Mouse (Mus musculus): ENCODE data around the gene Ano3. TPM values are rescaled to one million over a fixed set of nuclear protein-coding genes. Genes with fewer than 3 reads are reported as not detected.
A peak's percentile ranks its signal among the peaks of the same experiment; 100 is the strongest.

Gene Ano3
- total and polyA plus RNA-seq, 2 experiments from 2014 or later = 0.89 to 2.6 TPM

GRCm38 (mm10) chr2:110722208-110722607 lies 228.5 kb downstream of the Ano3 start:
- ATAC-seq (no peak), DNase-seq (ENCODE audit: low spot score) (peak; percentile 10)
- H3K9ac ChIP-seq (replicated peaks; ENCODE audit: low read length) = no peak overlapping the region
- no peaks in the 10 kb centered on the region for H3K36me3 ChIP-seq (ENCODE audit: insufficient read depth, low read length)
- no peak overlapping the region for H3K4me2 ChIP-seq (ENCODE audit: low read depth, low read length)
- no peaks in the 10 kb centered on the region for H3K9me3 ChIP-seq (ENCODE audit: low read length)
- H3K4me1 ChIP-seq (ENCODE audit: insufficient read depth, low read length) = no peaks in the 10 kb centered on the region
- H3K27me3 ChIP-seq (ENCODE audit: insufficient read depth, low read length) = no peaks in the 10 kb centered on the region
- no peak for TF ChIP-seq CTCF (IDR thresholded peaks at IDR 0.05; ENCODE audit: low read depth)
- WGBS = 60% methylated on average over 1 of the region's 1 CpGs
- no peak overlapping the region for H3K27ac ChIP-seq
- no peak overlapping the region for H3K4me3 ChIP-seq (ENCODE audit: low read length)

GRCm38 (mm10) chr2:110721290-110721753 lies 229.4 kb downstream of the Ano3 start, which contains the start of gene Muc15:
Gene Muc15, plus strand, starts transcription at chr2:110721340.
- WGBS = 39% methylated on average over 3 of the region's 3 CpGs
- H3K9me3 ChIP-seq (ENCODE audit: low read length) = no peaks in the 10 kb centered on the region
- H3K36me3 ChIP-seq (ENCODE audit: insufficient read depth, low read length) = no peaks in the 10 kb centered on the region
- no peak within 1 kb of the TSS for H3K27ac ChIP-seq
- no peak for ATAC-seq
- DNase-seq (ENCODE audit: low spot score) = no peak
- H3K4me2 ChIP-seq (ENCODE audit: low read depth, low read length) = no peak within 1 kb of the TSS
- no peaks in the 10 kb centered on the region for H3K4me1 ChIP-seq (ENCODE audit: insufficient read depth, low read length)
- no peak within 1 kb of the TSS for H3K9ac ChIP-seq (replicated peaks; ENCODE audit: low read length)
- no peak for TF ChIP-seq CTCF (IDR thresholded peaks at IDR 0.05; ENCODE audit: low read depth)
- no peak within 1 kb of the TSS for H3K4me3 ChIP-seq (ENCODE audit: low read length)
- no peaks in the 10 kb centered on the region for H3K27me3 ChIP-seq (ENCODE audit: insufficient read depth, low read length)

GRCm38 (mm10) chr2:110719051-110719450 lies 231.7 kb downstream of the Ano3 start:
- Histone ChIP-seq H3K4me3 (ENCODE audit: low read length) (no peak overlapping the region), H3K36me3 (ENCODE audit: insufficient read depth, low read length) (no peaks in the 10 kb centered on the region), H3K27me3 (ENCODE audit: insufficient read depth, low read length) (no peaks in the 10 kb centered on the region), H3K9me3 (ENCODE audit: low read length) (no peaks in the 10 kb centered on the region), H3K4me1 (ENCODE audit: insufficient read depth, low read length) (no peaks in the 10 kb centered on the region), H3K9ac (replicated peaks; ENCODE audit: low read length) (no peak overlapping the region), H3K27ac (no peak overlapping the region), H3K4me2 (ENCODE audit: low read depth, low read length) (no peak overlapping the region)
- ATAC-seq (no peak), DNase-seq (ENCODE audit: low spot score) (no peak)
- no peak for TF ChIP-seq CTCF (IDR thresholded peaks at IDR 0.05; ENCODE audit: low read depth)

- Histone ChIP-seq H3K9me3 (ENCODE audit: low read length) (no peaks in the 10 kb centered on the region), H3K27me3 (ENCODE audit: insufficient read depth, low read length) (no peaks in the 10 kb centered on the region), H3K4me3 (ENCODE audit: low read length) (no peak overlapping the region), H3K9ac (replicated peaks; ENCODE audit: low read length) (no peak overlapping the region), H3K4me2 (ENCODE audit: low read depth, low read length) (no peak overlapping the region), H3K27ac (no peak overlapping the region), H3K4me1 (ENCODE audit: insufficient read depth, low read length) (no peaks in the 10 kb centered on the region), H3K36me3 (ENCODE audit: insufficient read depth, low read length) (no peaks in the 10 kb centered on the region)
- no peak for TF ChIP-seq CTCF (IDR thresholded peaks at IDR 0.05; ENCODE audit: low read depth)
- DNase-seq (ENCODE audit: low spot score) (no peak), ATAC-seq (no peak)
- 72% methylated on average over 10 of the region's 10 CpGs for WGBS
Measured at GRCm38 (mm10) chr2:110710055-110710720, 240.5 kb downstream of the Ano3 start.

GRCm38 (mm10) chr2:110709436-110709835 lies 241.3 kb downstream of the Ano3 start:
- ATAC-seq (no peak), DNase-seq (ENCODE audit: low spot score) (no peak)
- H3K9me3 ChIP-seq (ENCODE audit: low read length) = no peaks in the 10 kb centered on the region
- H3K4me2 ChIP-seq (ENCODE audit: low read depth, low read length) = no peak overlapping the region
- no peak overlapping the region for H3K9ac ChIP-seq (replicated peaks; ENCODE audit: low read length)
- no peak overlapping the region for H3K4me3 ChIP-seq (ENCODE audit: low read length)
- no peak for TF ChIP-seq CTCF (IDR thresholded peaks at IDR 0.05; ENCODE audit: low read depth)
- H3K4me1 ChIP-seq (ENCODE audit: insufficient read depth, low read length) = no peaks in the 10 kb centered on the region
- no peaks in the 10 kb centered on the region for H3K36me3 ChIP-seq (ENCODE audit: insufficient read depth, low read length)
- no peaks in the 10 kb centered on the region for H3K27me3 ChIP-seq (ENCODE audit: insufficient read depth, low read length)
- WGBS = 96% methylated on average over 3 of the region's 3 CpGs
- H3K27ac ChIP-seq = no peak overlapping the region

- ATAC-seq (no peak), DNase-seq (ENCODE audit: low spot score) (no peak)
- no peaks in the 10 kb centered on the region for H3K27me3 ChIP-seq (ENCODE audit: insufficient read depth, low read length)
- no peaks in the 10 kb centered on the region for H3K36me3 ChIP-seq (ENCODE audit: insufficient read depth, low read length)
- H3K4me2 ChIP-seq (ENCODE audit: low read depth, low read length) = no peak overlapping the region
- no peak overlapping the region for H3K9ac ChIP-seq (replicated peaks; ENCODE audit: low read length)
- TF ChIP-seq CTCF (IDR thresholded peaks at IDR 0.05; ENCODE audit: low read depth) = no peak
- no peak overlapping the region for H3K27ac ChIP-seq
- H3K9me3 ChIP-seq (ENCODE audit: low read length) = no peaks in the 10 kb centered on the region
- no peaks in the 10 kb centered on the region for H3K4me1 ChIP-seq (ENCODE audit: insufficient read depth, low read length)
- 89% methylated on average over 2 of the region's 2 CpGs for WGBS
- H3K4me3 ChIP-seq (ENCODE audit: low read length) = no peak overlapping the region
Measured at GRCm38 (mm10) chr2:110671071-110671624, 279.6 kb downstream of the Ano3 start.

- H3K27me3 ChIP-seq (ENCODE audit: insufficient read depth, low read length) = no peaks in the 10 kb centered on the region
- no peak overlapping the region for H3K4me2 ChIP-seq (ENCODE audit: low read depth, low read length)
- H3K4me3 ChIP-seq (ENCODE audit: low read length) = no peak overlapping the region
- no peak overlapping the region for H3K9ac ChIP-seq (replicated peaks; ENCODE audit: low read length)
- ATAC-seq (no peak), DNase-seq (ENCODE audit: low spot score) (peak; percentile 85)
- peak; percentile 73 for TF ChIP-seq CTCF (IDR thresholded peaks at IDR 0.05; ENCODE audit: low read depth)
- no peaks in the 10 kb centered on the region for H3K4me1 ChIP-seq (ENCODE audit: insufficient read depth, low read length)
- no peaks in the 10 kb centered on the region for H3K9me3 ChIP-seq (ENCODE audit: low read length)
- WGBS = 48% methylated on average over 4 of the region's 4 CpGs
- H3K27ac ChIP-seq = no peak overlapping the region
- no peaks in the 10 kb centered on the region for H3K36me3 ChIP-seq (ENCODE audit: insufficient read depth, low read length)
Measured at GRCm38 (mm10) chr2:110663329-110663728, 287.4 kb downstream of the Ano3 start.
